Mouse (Mus musculus): ENCODE results near the gene Agbl1.

- TF ChIP-seq POLR2A (IDR thresholded peaks at IDR 0.05; ENCODE audit: insufficient read depth, low read depth, low read length) (no peak), CTCF (IDR thresholded peaks at IDR 0.05) (no peak)
Observed at GRCm38 (mm10) chr7:76701224-76701623, 471.5 kb downstream of the Agbl1 start.
